Mouse (Mus musculus) liver, embryonic 11.5 days (tissue): Measurements from ENCODE around the gene Srpk1. TPM values are rescaled to one million over a fixed set of nuclear protein-coding genes. Genes with fewer than 3 reads are reported as not detected.

Experiments
- ATAC-seq: fragments of 200-750 bp; cut with Nextera tagmentation; replicated peaks from 2 replicates; pipeline ENCODE4 v1.8.0; 2017; ENCODE audit warnings: moderate number of reproducible peaks, mild to moderate bottlenecking, moderate TSS enrichment, moderate library complexity; ENCODE audit not compliant: low FRiP score
- DNase-seq: peaks from one replicate; pipeline ENCODE4 v3.0.0-alpha.2; 2017; ENCODE audit warnings: low spot score
- H3K27ac ChIP-seq: fragments of 300-500 bp; sonication (generic); 2 replicates; pipeline ENCODE4 v1.5.1; 2014; ENCODE audit warnings: mild to moderate bottlenecking, low read depth, low read length, control low read depth
- H3K27me3 ChIP-seq: fragments of 300-500 bp; sonication (generic); replicated peaks from 2 replicates; pipeline ENCODE4 v1.6.1; 2014; ENCODE audit warnings: low read length, mixed read lengths; ENCODE audit not compliant: control insufficient read depth, insufficient read depth
- H3K36me3 ChIP-seq: fragments of 300-500 bp; sonication (generic); 2 replicates; pipeline ENCODE4 v1.6.1; 2014; ENCODE audit warnings: mild to moderate bottlenecking, low read length, moderate library complexity, mixed read lengths; ENCODE audit not compliant: control insufficient read depth, insufficient read depth
- H3K4me1 ChIP-seq: fragments of 300-500 bp; sonication (generic); replicated peaks from 2 replicates; pipeline ENCODE4 v1.6.1; 2014; ENCODE audit warnings: low read length, mixed read lengths; ENCODE audit not compliant: control insufficient read depth, insufficient read depth
- H3K4me2 ChIP-seq: fragments of 300-500 bp; sonication (generic); 2 replicates; pipeline ENCODE4 v1.6.1; 2014; ENCODE audit warnings: mild to moderate bottlenecking, control low read depth, moderate library complexity
- H3K4me3 ChIP-seq: fragments of 300-500 bp; sonication (generic); 2 replicates; pipeline ENCODE4 v1.5.1; 2014; ENCODE audit warnings: low read depth, low read length, control low read depth
- H3K9ac ChIP-seq: fragments of 300-500 bp; sonication (generic); 2 replicates; pipeline ENCODE4 v1.6.1; 2014; ENCODE audit warnings: low read depth, low read length, control low read depth
- H3K9me3 ChIP-seq: fragments of 300-500 bp; sonication (generic); 2 replicates; pipeline ENCODE4 v1.6.1; 2016; ENCODE audit warnings: low read length, inconsistent platforms, mixed read lengths; ENCODE audit not compliant: control insufficient read depth
- WGBS: fragments of 180-500 bp; shearing (Covaris S2); extraction: QIAGEN DNeasy Blood & Tissue Kit; methylation state at CpG from one replicate; pipeline ENCODE4 v1.1.7; 2014; 5-methylcytosine and 5-hydroxymethylcytosine counted together
- polyA plus RNA-seq: library from polyadenylated mRNA; unstranded; fragments of >200 nt; fragmentation: Nextera tagmentation; extraction: Ambion mirVana; gene quantifications from 2 replicates; pipeline ENCODE4 v1.2.1, GENCODE M21; 2014

Gene Srpk1
- polyA plus RNA-seq, 1 experiment from 2014 or later = 92.7 TPM

DNA sequence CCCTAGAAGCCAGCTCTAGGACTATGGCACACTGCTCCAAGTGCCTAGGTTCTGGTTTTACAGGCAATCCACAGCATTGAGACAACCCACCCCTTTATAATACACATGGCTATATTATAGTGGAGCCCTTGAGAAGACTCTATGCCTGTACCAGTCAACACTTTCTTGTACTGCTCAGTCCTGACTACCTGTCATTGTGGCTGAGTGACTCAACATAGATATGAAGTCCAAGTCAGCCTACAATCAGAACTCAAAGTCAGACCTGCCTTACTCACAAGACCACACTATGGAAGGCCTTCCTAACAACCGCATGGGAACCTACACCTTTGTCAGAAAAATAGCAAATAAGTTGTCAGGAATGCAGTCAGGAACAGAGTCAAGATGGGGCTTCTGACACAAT is 3.7 kb downstream of the Srpk1 start:
- DNase-seq (no peak), ATAC-seq (no peak)
- no peaks in the 10 kb centered on the region for H3K9me3 ChIP-seq
- no peaks in the 10 kb centered on the region for H3K27me3 ChIP-seq
- WGBS = 85% methylated on average over 1 of the region's 1 CpGs
- H3K9ac ChIP-seq = 0 out of 2 replicates have a peak overlapping the region, but pooled peaks have one; percentile 31
- H3K4me2 ChIP-seq = no peak overlapping the region
- no peak overlapping the region for H3K27ac ChIP-seq
- H3K36me3 ChIP-seq = peaks cover 24% of the 10 kb centered on the region
- no peak overlapping the region for H3K4me3 ChIP-seq
- H3K4me1 ChIP-seq = peaks cover 40% of the 10 kb centered on the region

DNA sequence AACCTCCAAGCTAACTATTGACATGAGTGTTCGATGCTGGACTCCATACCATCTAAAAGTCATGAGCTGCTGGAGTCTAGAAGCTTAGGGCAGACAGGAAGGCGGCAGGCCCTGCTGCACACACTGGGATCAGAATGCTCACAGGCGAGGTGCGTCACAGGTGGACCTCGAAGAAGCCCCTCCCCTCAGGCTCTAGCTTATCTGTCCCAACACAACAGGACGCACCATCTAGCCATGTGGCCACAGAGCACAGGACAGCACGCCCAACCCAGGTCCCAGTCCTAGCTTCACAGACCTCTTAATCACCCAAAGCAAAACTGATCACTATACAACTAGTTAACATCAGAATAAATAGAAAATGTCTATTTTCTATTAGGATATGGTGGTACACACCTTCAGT is 4.4 kb downstream of the Srpk1 start:
- DNase-seq = no peak
- H3K4me2 ChIP-seq = peak overlapping the region; percentile 41
- WGBS = 57% methylated on average over 7 of the region's 7 CpGs
- no peaks in the 10 kb centered on the region for H3K9me3 ChIP-seq
- no peak overlapping the region for H3K4me3 ChIP-seq
- 0 out of 2 replicates have a peak overlapping the region, but pooled peaks have one; percentile 22 for H3K9ac ChIP-seq
- peak; percentile 64 for ATAC-seq
- H3K27ac ChIP-seq = peak overlapping the region; percentile 5; the same call in 1 of the 2 replicates
- H3K36me3 ChIP-seq = peaks cover 24% of the 10 kb centered on the region
- H3K27me3 ChIP-seq = no peaks in the 10 kb centered on the region
- H3K4me1 ChIP-seq = peaks cover 40% of the 10 kb centered on the region

DNA sequence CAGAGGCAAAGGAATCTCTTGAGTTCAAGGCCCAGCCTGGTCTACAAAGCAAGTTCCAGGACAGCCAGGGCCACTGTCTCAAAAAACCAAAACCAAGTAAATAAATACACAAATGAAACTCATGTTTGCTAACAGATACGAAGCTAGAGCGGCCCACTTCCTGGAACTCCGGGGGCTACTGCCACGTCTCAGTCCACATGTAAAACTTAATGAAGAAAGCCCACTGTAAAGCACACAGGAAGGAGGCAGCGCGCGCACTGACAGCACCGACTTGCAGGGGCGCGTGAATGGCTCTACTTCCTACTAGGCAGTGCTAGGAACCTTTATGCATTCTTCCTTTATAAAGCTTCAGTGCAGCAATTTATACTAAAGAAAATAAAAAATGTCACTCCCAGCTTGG is 4.9 kb downstream of the Srpk1 start:
- peaks cover 24% of the 10 kb centered on the region for H3K36me3 ChIP-seq
- 80% methylated on average over 10 of the region's 10 CpGs for WGBS
- H3K27me3 ChIP-seq = no peaks in the 10 kb centered on the region
- peaks cover 38% of the 10 kb centered on the region for H3K4me1 ChIP-seq
- H3K27ac ChIP-seq = no peak overlapping the region
- H3K9me3 ChIP-seq = no peaks in the 10 kb centered on the region
- 0 out of 2 replicates have a peak overlapping the region, but pooled peaks have one; percentile 22 for H3K9ac ChIP-seq
- H3K4me2 ChIP-seq = peak overlapping the region; percentile 41
- no peak for ATAC-seq
- no peak overlapping the region for H3K4me3 ChIP-seq
- DNase-seq = no peak

DNA sequence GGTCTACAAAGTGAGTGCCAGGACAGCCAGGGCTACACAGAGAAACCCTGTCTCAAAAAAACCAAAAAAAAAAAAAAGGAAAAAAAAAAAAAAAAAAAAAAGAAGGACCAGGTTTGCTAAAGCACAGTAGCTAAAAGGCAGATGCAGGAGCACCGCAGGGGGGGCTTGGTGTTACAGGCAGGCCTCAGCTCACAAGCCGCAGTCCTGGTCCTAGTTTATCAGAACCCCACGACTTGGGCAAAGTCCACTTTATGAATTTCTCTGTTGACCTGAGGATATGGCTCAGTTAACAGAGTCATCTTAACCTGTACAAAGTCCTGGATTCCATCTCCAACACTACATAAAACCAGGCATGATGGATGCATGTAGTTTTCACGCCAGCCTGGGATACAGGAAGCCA is 7.2 kb downstream of the Srpk1 start:
- Histone ChIP-seq H3K9ac (no peak overlapping the region), H3K27me3 (no peaks in the 10 kb centered on the region), H3K27ac (no peak overlapping the region), H3K4me2 (no peak overlapping the region), H3K4me3 (no peak overlapping the region), H3K4me1 (peaks cover 27% of the 10 kb centered on the region), H3K36me3 (peaks cover 19% of the 10 kb centered on the region), H3K9me3 (no peaks in the 10 kb centered on the region)
- WGBS = 91% methylated on average over 4 of the region's 4 CpGs
- DNase-seq (no peak), ATAC-seq (no peak)

DNA sequence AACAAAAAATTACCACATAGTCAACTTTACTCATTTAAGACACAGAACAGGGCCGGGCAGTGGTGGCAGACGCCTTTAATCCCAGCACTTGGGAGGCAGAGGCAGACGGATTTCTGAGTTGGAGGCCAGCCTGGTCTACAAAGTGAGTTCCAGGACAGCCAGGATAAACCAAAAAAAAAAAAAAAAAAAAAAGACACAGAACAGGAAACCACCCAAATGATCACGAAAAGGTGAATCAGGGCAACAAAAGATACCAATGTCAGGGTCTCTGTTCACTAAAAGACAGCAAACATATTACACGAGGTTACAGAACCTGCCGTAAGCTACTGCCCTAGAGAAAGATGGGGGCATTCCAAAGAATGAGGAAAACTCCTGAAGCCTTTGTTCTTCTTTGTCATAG is 9.4 kb downstream of the Srpk1 start:
- Histone ChIP-seq H3K4me1 (peaks cover 14% of the 10 kb centered on the region), H3K36me3 (peaks cover 12% of the 10 kb centered on the region), H3K9me3 (no peaks in the 10 kb centered on the region), H3K4me3 (no peak overlapping the region), H3K27ac (no peak overlapping the region), H3K4me2 (no peak overlapping the region), H3K27me3 (no peaks in the 10 kb centered on the region), H3K9ac (no peak overlapping the region)
- 76% methylated on average over 6 of the region's 6 CpGs for WGBS
- DNase-seq (no peak), ATAC-seq (no peak)

DNA sequence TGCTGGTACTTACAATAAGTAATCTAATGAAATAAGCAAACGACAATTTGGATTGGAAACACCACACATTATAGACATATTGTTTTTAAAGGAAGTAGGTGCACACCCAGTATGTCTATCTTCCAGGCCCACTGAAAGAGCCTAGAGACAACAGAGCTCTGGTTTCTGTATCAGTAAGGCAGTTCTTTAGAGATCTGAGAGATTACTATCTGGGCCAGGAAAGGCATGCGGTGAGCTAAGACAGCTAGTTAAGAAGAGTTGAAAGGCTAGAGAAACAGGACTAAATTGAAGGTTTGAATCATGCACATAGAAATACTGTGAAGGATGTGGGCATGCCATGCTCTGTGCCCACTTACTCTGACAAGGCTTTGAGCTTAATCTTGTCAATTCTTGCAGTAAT is 9.9 kb downstream of the Srpk1 start:
- H3K9me3 ChIP-seq = no peaks in the 10 kb centered on the region
- H3K9ac ChIP-seq = no peak overlapping the region
- H3K4me2 ChIP-seq = no peak overlapping the region
- 56% methylated on average over 2 of the region's 2 CpGs for WGBS
- no peak overlapping the region for H3K27ac ChIP-seq
- peaks cover 15% of the 10 kb centered on the region for H3K36me3 ChIP-seq
- ATAC-seq = no peak
- peaks cover 9% of the 10 kb centered on the region for H3K4me1 ChIP-seq
- no peak overlapping the region for H3K4me3 ChIP-seq
- H3K27me3 ChIP-seq = no peaks in the 10 kb centered on the region
- no peak for DNase-seq

DNA sequence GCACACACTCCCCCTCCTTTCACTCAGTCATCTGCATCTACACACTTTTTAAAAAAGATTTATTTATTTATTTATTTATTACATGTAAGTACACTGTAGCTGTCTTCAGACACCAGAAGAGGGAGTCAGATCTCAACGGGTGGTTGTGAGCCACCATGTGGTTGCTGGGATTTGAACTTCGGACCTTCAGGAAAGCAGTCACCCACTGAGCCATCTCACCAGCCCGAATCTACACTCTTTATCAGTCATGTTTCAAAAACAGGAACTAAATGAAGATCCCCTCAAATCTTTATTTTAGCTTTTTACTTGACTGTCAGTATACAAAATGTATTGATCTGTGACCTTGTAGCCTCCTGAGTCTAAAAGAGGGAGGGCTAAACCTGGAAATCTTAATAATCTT is 13.0 kb downstream of the Srpk1 start:
- Histone ChIP-seq H3K27me3 (no peaks in the 10 kb centered on the region), H3K4me3 (no peak overlapping the region), H3K9me3 (no peaks in the 10 kb centered on the region), H3K27ac (no peak overlapping the region), H3K36me3 (peaks cover 17% of the 10 kb centered on the region), H3K4me2 (no peak overlapping the region), H3K4me1 (peaks cover 2% of the 10 kb centered on the region), H3K9ac (no peak overlapping the region)
- 54% methylated on average over 3 of the region's 3 CpGs for WGBS
- DNase-seq (no peak), ATAC-seq (no peak)

DNA sequence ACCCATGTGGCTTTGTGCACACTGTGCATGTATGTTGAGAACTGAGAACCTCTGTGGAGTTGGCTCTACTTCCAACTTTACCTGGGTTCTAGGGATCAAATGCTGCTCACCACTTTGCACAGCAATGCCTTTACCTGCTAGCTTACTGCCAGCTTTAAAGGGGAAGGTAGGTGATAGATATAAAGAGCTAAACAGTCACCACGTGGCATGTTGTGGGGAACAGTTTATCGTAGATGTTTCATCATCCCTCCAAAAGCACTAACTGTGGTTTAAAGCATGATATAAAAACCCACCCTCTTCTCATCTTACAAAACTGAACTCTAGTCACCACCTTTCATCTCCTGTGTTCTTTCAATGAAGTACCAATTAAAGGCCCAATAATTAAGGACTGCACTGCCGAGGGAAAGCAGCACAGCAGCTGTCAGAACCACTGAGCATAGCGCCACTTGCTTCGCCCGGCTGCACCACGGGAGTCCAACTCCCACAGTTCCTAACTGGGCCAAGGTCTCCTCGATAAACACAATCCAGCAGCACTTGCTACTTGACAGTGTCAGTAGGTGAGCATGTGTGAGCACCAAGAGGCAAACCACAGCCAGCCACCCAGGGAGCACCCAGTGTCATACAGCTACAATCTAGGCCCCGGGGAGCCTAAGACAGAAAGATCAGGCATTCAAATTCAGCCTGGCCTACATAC is 20.8 kb downstream of the Srpk1 start:
- Histone ChIP-seq H3K4me2 (no peak overlapping the region), H3K9me3 (no peaks in the 10 kb centered on the region), H3K4me3 (no peak overlapping the region), H3K4me1 (no peaks in the 10 kb centered on the region), H3K36me3 (peaks cover 63% of the 10 kb centered on the region), H3K27ac (no peak overlapping the region), H3K9ac (no peak overlapping the region), H3K27me3 (no peaks in the 10 kb centered on the region)
- 90% methylated on average over 9 of the region's 9 CpGs for WGBS
- ATAC-seq (no peak), DNase-seq (no peak)

DNA sequence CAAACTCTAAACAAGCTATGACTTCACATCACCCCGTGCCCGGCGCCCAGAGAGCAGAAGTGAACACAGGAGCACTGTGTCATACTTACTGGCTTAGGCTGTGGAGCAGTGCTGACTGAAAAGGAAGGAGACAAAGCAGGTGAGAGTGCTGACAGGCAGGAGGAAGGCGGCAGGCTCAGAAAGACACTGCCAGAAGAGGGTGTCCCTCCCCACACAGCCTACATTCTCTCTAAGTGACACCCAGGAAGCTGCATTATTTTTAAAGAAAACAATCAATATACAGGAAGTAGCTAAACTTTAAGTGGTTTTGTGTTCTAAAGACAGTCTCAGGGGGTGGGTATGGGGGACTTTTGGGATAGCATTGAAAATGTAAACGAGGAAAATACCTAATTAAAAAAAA is 21.7 kb downstream of the Srpk1 start:
- Histone ChIP-seq H3K4me2 (no peak overlapping the region), H3K4me1 (no peaks in the 10 kb centered on the region), H3K36me3 (peaks cover 66% of the 10 kb centered on the region), H3K9ac (no peak overlapping the region), H3K27me3 (no peaks in the 10 kb centered on the region), H3K4me3 (no peak overlapping the region), H3K9me3 (no peaks in the 10 kb centered on the region), H3K27ac (no peak overlapping the region)
- ATAC-seq = no peak
- 90% methylated on average over 5 of the region's 5 CpGs for WGBS
- no peak for DNase-seq
